Mouse (Mus musculus) stomach, embryonic 16.5 days (tissue): Measurements from ENCODE around the gene Rab11fip5. TPM values are rescaled to one million over a fixed set of nuclear protein-coding genes. Genes with fewer than 3 reads are reported as not detected.

Source experiments
- ATAC-seq: fragments of 200-750 bp; cut with Nextera tagmentation; 2 replicates; pipeline ENCODE4 v1.8.0; 2017; ENCODE audit warnings: moderate number of reproducible peaks, moderate TSS enrichment; ENCODE audit not compliant: insufficient read depth, low FRiP score
- H3K27ac ChIP-seq: fragments of 300-500 bp; sonication (generic); 2 replicates; pipeline ENCODE4 v1.5.1; 2014; ENCODE audit warnings: low read length
- H3K27me3 ChIP-seq: fragments of 300-500 bp; sonication (generic); 2 replicates; pipeline ENCODE4 v1.6.1; 2014; ENCODE audit warnings: low read length, control low read depth, mixed read lengths; ENCODE audit not compliant: control insufficient read depth, insufficient read depth
- H3K36me3 ChIP-seq: fragments of 300-500 bp; sonication (generic); 2 replicates; pipeline ENCODE4 v1.6.1; 2014; ENCODE audit warnings: low read length; ENCODE audit not compliant: control insufficient read depth, insufficient read depth
- H3K4me1 ChIP-seq: fragments of 300-500 bp; sonication (generic); 2 replicates; pipeline ENCODE4 v1.6.1; 2014; ENCODE audit warnings: low read length, control low read depth, mixed read lengths; ENCODE audit not compliant: control insufficient read depth, insufficient read depth
- H3K4me2 ChIP-seq: fragments of 300-500 bp; sonication (generic); 2 replicates; pipeline ENCODE4 v1.6.1; 2014; ENCODE audit warnings: low read depth, low read length, mixed read lengths
- H3K4me3 ChIP-seq: fragments of 300-500 bp; sonication (generic); replicated peaks from 2 replicates; pipeline ENCODE4 v1.5.1; 2014; ENCODE audit warnings: mild to moderate bottlenecking, low read length
- H3K9ac ChIP-seq: fragments of 300-500 bp; sonication (generic); 2 replicates; pipeline ENCODE4 v1.6.1; 2014; ENCODE audit warnings: low read length
- H3K9me3 ChIP-seq: fragments of 300-500 bp; sonication (generic); replicated peaks from 2 replicates; pipeline ENCODE4 v1.6.1; 2016; ENCODE audit warnings: low read length, control low read depth; ENCODE audit not compliant: control insufficient read depth
- WGBS: fragments of 180-500 bp; shearing (Covaris S2); extraction: QIAGEN DNeasy Blood & Tissue Kit; methylation state at CpG from one replicate; pipeline ENCODE4 v1.1.7; 2014; 5-methylcytosine and 5-hydroxymethylcytosine counted together
- polyA plus RNA-seq: library from polyadenylated mRNA; unstranded; fragments of >200 nt; fragmentation: Nextera tagmentation; extraction: Ambion mirVana; gene quantifications from 2 replicates; pipeline ENCODE4 v1.2.1, GENCODE M21; 2015

Rab11fip5 gene
- polyA plus RNA-seq, 1 experiment from 2014 or later: 10.2 TPM

DNA sequence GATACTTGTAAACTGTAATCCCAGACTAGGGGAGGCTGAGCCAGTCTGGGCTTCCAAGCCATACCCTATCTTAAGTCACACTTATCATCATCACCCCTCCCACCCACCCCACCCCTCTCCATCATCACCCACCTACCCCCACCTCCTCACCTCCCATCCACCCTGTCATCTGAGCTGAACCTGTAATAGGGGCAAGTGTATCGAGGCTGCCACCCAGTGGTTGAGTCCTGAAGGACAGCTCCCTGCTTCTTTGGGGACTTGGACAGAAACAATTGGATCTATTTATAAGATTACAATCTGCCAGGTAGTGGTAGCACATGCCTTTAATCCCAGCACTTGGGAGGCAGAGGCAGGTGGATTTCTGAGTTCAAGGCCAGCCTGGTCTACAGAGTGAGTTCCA is 22.7 kb upstream of the Rab11fip5 start:
- no peak for ATAC-seq
- H3K4me1 ChIP-seq: no peaks in the 10 kb centered on the region
- no peak overlapping the region for H3K4me3 ChIP-seq
- H3K27me3 ChIP-seq: no peaks in the 10 kb centered on the region
- H3K9me3 ChIP-seq: no peaks in the 10 kb centered on the region
- no peak overlapping the region for H3K4me2 ChIP-seq
- no peaks in the 10 kb centered on the region for H3K36me3 ChIP-seq
- 31% methylated on average over 1 of the region's 1 CpGs for WGBS
- H3K9ac ChIP-seq: no peak overlapping the region
- no peak overlapping the region for H3K27ac ChIP-seq

GRCm38 (mm10) chr6:85395360-85395759 is 20.9 kb upstream of the Rab11fip5 start:
- Histone ChIP-seq H3K4me3 (no peak overlapping the region), H3K27ac (no peak overlapping the region), H3K36me3 (no peaks in the 10 kb centered on the region), H3K4me2 (no peak overlapping the region), H3K9me3 (no peaks in the 10 kb centered on the region), H3K4me1 (no peaks in the 10 kb centered on the region), H3K9ac (no peak overlapping the region), H3K27me3 (no peaks in the 10 kb centered on the region)
- ATAC-seq: no peak
- 79% methylated on average over 2 of the region's 2 CpGs for WGBS

- H3K27ac ChIP-seq: no peak overlapping the region
- WGBS: 17% methylated on average over 6 of the region's 7 CpGs
- no peak for ATAC-seq
These were observed 17.4 kb upstream of the Rab11fip5 start for GRCm38 (mm10) chr6:85391803-85392202.

GRCm38 (mm10) chr6:85388608-85389007 is 14.2 kb upstream of the Rab11fip5 start:
- no peak overlapping the region for H3K9ac ChIP-seq
- no peak overlapping the region for H3K27ac ChIP-seq
- ATAC-seq: no peak
- no peak overlapping the region for H3K4me3 ChIP-seq
- H3K27me3 ChIP-seq: no peaks in the 10 kb centered on the region; the same call in 1 of the 2 replicates
- no peak overlapping the region for H3K4me2 ChIP-seq
- no peaks in the 10 kb centered on the region for H3K4me1 ChIP-seq
- no peaks in the 10 kb centered on the region for H3K9me3 ChIP-seq
- H3K36me3 ChIP-seq: no peaks in the 10 kb centered on the region
- WGBS: 73% methylated on average over 5 of the region's 5 CpGs

More at GRCm38 (mm10) chr6:85391803-85392202, 17.4 kb upstream of the Rab11fip5 start:
- H3K4me2 ChIP-seq: no peak overlapping the region
- H3K36me3 ChIP-seq: no peaks in the 10 kb centered on the region
- H3K4me1 ChIP-seq: no peaks in the 10 kb centered on the region
- H3K9ac ChIP-seq: no peak overlapping the region
- no peak overlapping the region for H3K4me3 ChIP-seq
- no peaks in the 10 kb centered on the region for H3K9me3 ChIP-seq
- H3K27me3 ChIP-seq: no peaks in the 10 kb centered on the region

GRCm38 (mm10) chr6:85382791-85383190 is 8.4 kb upstream of the Rab11fip5 start:
- H3K27ac ChIP-seq: no peak overlapping the region
- no peaks in the 10 kb centered on the region for H3K36me3 ChIP-seq
- ATAC-seq: no peak
- H3K27me3 ChIP-seq: no peaks in the 10 kb centered on the region; the same call in 1 of the 2 replicates
- 75% methylated on average over 2 of the region's 2 CpGs for WGBS
- no peaks in the 10 kb centered on the region for H3K9me3 ChIP-seq
- no peak overlapping the region for H3K4me2 ChIP-seq
- peaks cover 10% of the 10 kb centered on the region; the same call in 1 of the 2 replicates for H3K4me1 ChIP-seq
- no peak overlapping the region for H3K4me3 ChIP-seq
- H3K9ac ChIP-seq: no peak overlapping the region

GRCm38 (mm10) chr6:85381648-85382020 is 7.2 kb upstream of the Rab11fip5 start:
- Histone ChIP-seq H3K27me3 (no peaks in the 10 kb centered on the region; the same call in 1 of the 2 replicates), H3K36me3 (no peaks in the 10 kb centered on the region), H3K9me3 (no peaks in the 10 kb centered on the region), H3K9ac (no peak overlapping the region), H3K4me3 (no peak overlapping the region), H3K27ac (no peak overlapping the region), H3K4me1 (peaks cover 10% of the 10 kb centered on the region; the same call in 1 of the 2 replicates), H3K4me2 (no peak overlapping the region)
- no peak for ATAC-seq
- 81% methylated on average over 10 of the region's 10 CpGs for WGBS

DNA sequence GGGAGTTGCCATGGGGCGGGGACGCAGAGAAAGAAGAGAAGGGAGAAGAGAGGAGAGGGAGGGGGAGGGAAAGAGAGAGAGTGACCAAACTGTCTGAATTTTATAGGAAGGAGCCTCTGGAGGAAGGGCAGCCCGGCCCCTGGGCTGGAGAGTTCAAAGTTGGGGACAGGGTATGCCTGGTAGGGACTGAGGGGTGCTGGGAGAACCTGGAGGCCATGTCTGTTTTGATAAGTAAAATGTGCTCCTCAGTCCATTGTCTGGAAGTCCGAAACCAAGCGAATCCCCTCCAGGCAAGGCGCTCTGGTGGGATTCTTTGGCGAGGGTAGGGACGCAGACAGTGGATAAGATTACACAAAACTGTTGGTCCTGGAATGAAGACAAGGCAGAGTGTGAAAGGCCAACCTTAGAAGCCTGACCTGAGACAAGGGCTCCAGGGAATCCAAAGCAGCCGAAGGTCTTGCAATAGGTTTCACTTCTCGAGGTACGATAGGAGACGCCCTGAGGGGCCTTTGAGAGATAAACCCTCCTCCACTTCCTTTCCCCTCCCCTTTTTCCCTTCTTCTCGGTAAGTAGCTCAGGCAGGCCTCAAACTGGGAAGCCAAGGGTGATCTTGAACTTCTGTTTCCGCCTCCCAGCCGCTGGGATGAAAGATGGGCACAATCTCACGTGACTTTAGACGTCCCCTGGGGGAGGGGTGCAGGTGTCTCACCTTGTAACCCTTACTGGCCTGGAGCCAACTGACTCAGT is 6.6 kb upstream of the Rab11fip5 start:
- Histone ChIP-seq H3K4me3 (no peak overlapping the region), H3K27ac (no peak overlapping the region), H3K36me3 (no peaks in the 10 kb centered on the region), H3K4me2 (peak overlapping the region; percentile 23; the same call in 1 of the 2 replicates), H3K9ac (0 out of 2 replicates have a peak overlapping the region, but pooled peaks have one; percentile 12), H3K9me3 (no peaks in the 10 kb centered on the region), H3K4me1 (peaks cover 10% of the 10 kb centered on the region; the same call in 1 of the 2 replicates), H3K27me3 (no peaks in the 10 kb centered on the region)
- 30% methylated on average over 17 of the region's 17 CpGs for WGBS
- ATAC-seq: no peak; the same call in 1 of the 2 replicates

- no peak overlapping the region for H3K27ac ChIP-seq
- peak; percentile 88 for ATAC-seq
These were observed 5.9 kb upstream of the Rab11fip5 start for GRCm38 (mm10) chr6:85380201-85380900.

DNA sequence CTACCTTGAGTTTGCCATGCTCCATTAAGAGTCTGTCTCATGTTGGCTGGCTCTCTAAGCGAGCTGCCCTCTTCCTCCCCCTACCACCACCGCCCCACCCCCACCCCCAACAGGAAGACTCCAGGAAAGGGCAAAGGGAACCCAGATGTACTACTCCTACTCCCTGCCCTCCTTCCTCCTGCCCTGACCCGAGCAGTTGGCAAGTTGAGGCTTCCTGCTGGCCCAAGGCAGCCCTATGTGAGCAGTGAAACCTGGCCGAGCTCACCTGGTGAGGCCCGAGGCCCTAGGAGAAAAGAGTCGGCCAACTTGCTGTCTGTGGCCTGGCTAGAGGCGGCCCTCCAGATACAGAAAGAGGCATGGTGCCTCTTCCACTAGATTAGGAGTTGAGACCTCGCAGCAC is 4.2 kb upstream of the Rab11fip5 start:
- no peak overlapping the region for H3K27ac ChIP-seq
- no peaks in the 10 kb centered on the region for H3K36me3 ChIP-seq
- H3K4me1 ChIP-seq: peaks cover 14% of the 10 kb centered on the region; the same call in 1 of the 2 replicates
- H3K27me3 ChIP-seq: no peaks in the 10 kb centered on the region
- H3K9ac ChIP-seq: no peak overlapping the region
- no peak overlapping the region for H3K4me3 ChIP-seq
- WGBS: 57% methylated on average over 8 of the region's 8 CpGs
- H3K4me2 ChIP-seq: no peak overlapping the region
- H3K9me3 ChIP-seq: no peaks in the 10 kb centered on the region
- no peak for ATAC-seq

More at GRCm38 (mm10) chr6:85380201-85380900, 5.9 kb upstream of the Rab11fip5 start:
- Histone ChIP-seq H3K4me2 (peak overlapping the region; percentile 23; the same call in 1 of the 2 replicates), H3K4me1 (peaks cover 10% of the 10 kb centered on the region; the same call in 1 of the 2 replicates), H3K27me3 (no peaks in the 10 kb centered on the region), H3K36me3 (no peaks in the 10 kb centered on the region), H3K9me3 (no peaks in the 10 kb centered on the region), H3K4me3 (no peak overlapping the region), H3K9ac (0 out of 2 replicates have a peak overlapping the region, but pooled peaks have one; percentile 12)
- 25% methylated on average over 10 of the region's 10 CpGs for WGBS
